Mouse (Mus musculus): ENCODE measurements around the gene Osbp. TPM values are rescaled to one million over a fixed set of nuclear protein-coding genes. Genes with fewer than 3 reads are reported as not detected.
"Not testable (repeated sequence)": the region's sequence is repeated elsewhere in the genome, so short reads cannot be mapped to it uniquely, and the experiment has no call there.

Osbp gene
- polyA plus RNA-seq, 1 experiment from 2014 or later, result 7.2 TPM

DNA sequence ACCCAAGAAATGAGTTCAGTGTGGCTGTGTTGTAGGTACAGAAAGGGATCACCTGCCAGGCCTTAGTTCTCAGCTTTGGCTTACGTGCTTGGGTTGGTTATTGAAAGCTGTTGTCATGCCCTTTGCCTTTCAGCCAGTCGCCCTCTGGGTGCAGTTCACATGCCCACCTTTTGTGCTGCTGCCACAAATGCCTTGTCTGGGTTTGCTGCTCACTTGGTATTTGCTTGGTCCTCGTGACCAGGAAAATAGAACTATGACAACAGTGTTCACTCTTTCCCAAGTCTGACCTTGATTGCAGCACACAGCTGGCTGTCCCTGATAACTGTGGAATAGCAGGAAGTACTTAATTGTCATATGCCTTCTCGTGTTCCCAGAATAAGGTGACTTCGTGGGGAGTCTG is 11.6 kb downstream of the Osbp start:
- no peaks in the 10 kb centered on the region for H3K4me1 ChIP-seq (ENCODE audit: control insufficient read depth, insufficient read depth, low read length)
- H3K9ac ChIP-seq (ENCODE audit: low read length), result no peak overlapping the region
- no peak for ATAC-seq
- H3K4me3 ChIP-seq (ENCODE audit: low read depth, low read length), result no peak overlapping the region
- H3K27me3 ChIP-seq (replicated peaks; ENCODE audit: control insufficient read depth, insufficient read depth, low read length), result no peaks in the 10 kb centered on the region
- H3K36me3 ChIP-seq (ENCODE audit: control insufficient read depth, insufficient read depth, low read length), result peaks cover 91% of the 10 kb centered on the region
- H3K27ac ChIP-seq (ENCODE audit: low read depth, low read length), result no peak overlapping the region
- no peak for DNase-seq (ENCODE audit: low spot score)
- no peak overlapping the region for H3K4me2 ChIP-seq (ENCODE audit: low read length)
- WGBS, result 88% methylated on average over 5 of the region's 5 CpGs
- H3K9me3 ChIP-seq (replicated peaks; ENCODE audit: control insufficient read depth, low read length), result no peaks in the 10 kb centered on the region

- H3K9ac ChIP-seq (ENCODE audit: low read length), result no peak overlapping the region
- ATAC-seq, result no peak
- no peak overlapping the region for H3K27ac ChIP-seq (ENCODE audit: low read depth, low read length)
- no peak for DNase-seq (ENCODE audit: low spot score)
- H3K9me3 ChIP-seq (replicated peaks; ENCODE audit: control insufficient read depth, low read length), result no peaks in the 10 kb centered on the region
- no peaks in the 10 kb centered on the region for H3K4me1 ChIP-seq (ENCODE audit: control insufficient read depth, insufficient read depth, low read length)
- no peaks in the 10 kb centered on the region for H3K27me3 ChIP-seq (replicated peaks; ENCODE audit: control insufficient read depth, insufficient read depth, low read length)
- H3K4me2 ChIP-seq (ENCODE audit: low read length), result no peak overlapping the region
- no peak overlapping the region for H3K4me3 ChIP-seq (ENCODE audit: low read depth, low read length)
- WGBS, result 94% methylated on average over 4 of the region's 4 CpGs
- peaks cover 90% of the 10 kb centered on the region for H3K36me3 ChIP-seq (ENCODE audit: control insufficient read depth, insufficient read depth, low read length)
Observed at GRCm38 (mm10) chr19:11980471-11980870, 14.7 kb downstream of the Osbp start.

DNA sequence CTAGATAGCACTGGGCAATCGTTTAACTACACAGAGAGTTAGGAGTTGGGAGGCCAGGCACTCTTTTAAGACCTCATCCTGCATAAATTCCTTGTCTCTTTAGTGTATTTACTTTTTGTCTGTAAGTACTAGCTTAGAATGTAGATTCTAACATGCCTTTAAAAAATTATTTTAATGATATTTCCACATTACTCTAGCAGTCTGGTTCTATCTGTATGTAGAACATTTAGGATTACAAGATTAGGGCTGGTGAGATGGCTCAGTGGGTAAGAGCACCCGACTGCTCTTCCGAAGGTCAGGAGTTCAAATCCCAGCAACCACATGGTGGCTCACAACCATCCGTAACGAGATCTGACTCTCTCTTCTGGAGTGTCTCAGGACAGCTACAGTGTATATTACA is 18.9 kb downstream of the Osbp start:
- not testable (repeated sequence) for H3K9me3 ChIP-seq (replicated peaks; ENCODE audit: control insufficient read depth, low read length); H3K9ac ChIP-seq (ENCODE audit: low read length); ATAC-seq; H3K27me3 ChIP-seq (replicated peaks; ENCODE audit: control insufficient read depth, insufficient read depth, low read length); DNase-seq (ENCODE audit: low spot score); H3K4me2 ChIP-seq (ENCODE audit: low read length); H3K4me3 ChIP-seq (ENCODE audit: low read depth, low read length); H3K4me1 ChIP-seq (ENCODE audit: control insufficient read depth, insufficient read depth, low read length); H3K27ac ChIP-seq (ENCODE audit: low read depth, low read length)
- H3K36me3 ChIP-seq (ENCODE audit: control insufficient read depth, insufficient read depth, low read length), result peaks cover 90% of the 10 kb centered on the region
- 88% methylated on average over 5 of the region's 5 CpGs for WGBS

- Histone ChIP-seq H3K9ac (ENCODE audit: low read length) (no peak overlapping the region), H3K4me2 (ENCODE audit: low read length) (no peak overlapping the region), H3K4me1 (ENCODE audit: control insufficient read depth, insufficient read depth, low read length) (no peaks in the 10 kb centered on the region), H3K27ac (ENCODE audit: low read depth, low read length) (no peak overlapping the region), H3K4me3 (ENCODE audit: low read depth, low read length) (no peak overlapping the region), H3K36me3 (ENCODE audit: control insufficient read depth, insufficient read depth, low read length) (peaks cover 91% of the 10 kb centered on the region), H3K27me3 (replicated peaks; ENCODE audit: control insufficient read depth, insufficient read depth, low read length) (no peaks in the 10 kb centered on the region), H3K9me3 (replicated peaks; ENCODE audit: control insufficient read depth, low read length) (no peaks in the 10 kb centered on the region)
- WGBS, result 95% methylated on average over 3 of the region's 3 CpGs
- DNase-seq (ENCODE audit: low spot score) (no peak), ATAC-seq (no peak)
Observed at GRCm38 (mm10) chr19:11987841-11988240, 22.1 kb downstream of the Osbp start.

DNA sequence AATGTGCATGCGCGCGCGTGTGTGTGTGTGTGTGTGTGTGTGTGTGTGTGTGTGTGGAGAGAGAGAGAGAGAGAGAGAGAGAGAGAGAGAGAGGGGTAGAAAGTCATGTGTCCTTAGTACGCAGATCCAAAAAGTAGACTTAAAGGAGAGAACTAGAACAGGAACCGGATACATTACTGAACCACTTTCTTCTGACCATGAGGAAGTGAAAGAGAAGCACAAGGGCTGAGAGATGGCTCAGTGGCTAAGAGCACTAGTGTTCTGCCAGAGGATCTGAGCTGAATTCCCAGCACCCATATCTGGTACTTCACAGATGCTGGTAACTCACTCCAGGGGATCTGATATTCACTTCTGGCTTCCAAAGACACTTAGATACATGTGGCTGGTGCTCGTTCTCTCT is 23.6 kb downstream of the Osbp start:
- Histone ChIP-seq H3K9me3 (replicated peaks; ENCODE audit: control insufficient read depth, low read length) (no peaks in the 10 kb centered on the region), H3K4me2 (ENCODE audit: low read length) (no peak overlapping the region)

GRCm38 (mm10) chr19:11992034-11992433 is 26.3 kb downstream of the Osbp start:
- ATAC-seq (no peak), DNase-seq (ENCODE audit: low spot score) (no peak)
- no peak overlapping the region for H3K9ac ChIP-seq (ENCODE audit: low read length)
- WGBS, result 92% methylated on average over 9 of the region's 9 CpGs
- H3K4me2 ChIP-seq (ENCODE audit: low read length), result no peak overlapping the region
- H3K4me1 ChIP-seq (ENCODE audit: control insufficient read depth, insufficient read depth, low read length), result no peaks in the 10 kb centered on the region
- no peaks in the 10 kb centered on the region for H3K27me3 ChIP-seq (replicated peaks; ENCODE audit: control insufficient read depth, insufficient read depth, low read length)
- no peaks in the 10 kb centered on the region for H3K9me3 ChIP-seq (replicated peaks; ENCODE audit: control insufficient read depth, low read length)
- H3K27ac ChIP-seq (ENCODE audit: low read depth, low read length), result no peak overlapping the region
- no peak overlapping the region for H3K4me3 ChIP-seq (ENCODE audit: low read depth, low read length)
- H3K36me3 ChIP-seq (ENCODE audit: control insufficient read depth, insufficient read depth, low read length), result peaks cover 80% of the 10 kb centered on the region

More for the DNA sequence above, 23.6 kb downstream of the Osbp start:
- ATAC-seq, result no peak
- H3K4me3 ChIP-seq (ENCODE audit: low read depth, low read length), result no peak overlapping the region
- H3K36me3 ChIP-seq (ENCODE audit: control insufficient read depth, insufficient read depth, low read length), result peaks cover 89% of the 10 kb centered on the region
- 95% methylated on average over 7 of the region's 7 CpGs for WGBS
- DNase-seq (ENCODE audit: low spot score), result no peak
- no peaks in the 10 kb centered on the region for H3K27me3 ChIP-seq (replicated peaks; ENCODE audit: control insufficient read depth, insufficient read depth, low read length)
- no peak overlapping the region for H3K27ac ChIP-seq (ENCODE audit: low read depth, low read length)
- no peaks in the 10 kb centered on the region for H3K4me1 ChIP-seq (ENCODE audit: control insufficient read depth, insufficient read depth, low read length)
- H3K9ac ChIP-seq (ENCODE audit: low read length), result no peak overlapping the region

GRCm38 (mm10) chr19:11992441-11993029 is 26.8 kb downstream of the Osbp start:
- ATAC-seq (no peak), DNase-seq (ENCODE audit: low spot score) (no peak)
- Histone ChIP-seq H3K4me1 (ENCODE audit: control insufficient read depth, insufficient read depth, low read length) (no peaks in the 10 kb centered on the region), H3K4me3 (ENCODE audit: low read depth, low read length) (no peak overlapping the region), H3K9ac (ENCODE audit: low read length) (no peak overlapping the region), H3K9me3 (replicated peaks; ENCODE audit: control insufficient read depth, low read length) (no peaks in the 10 kb centered on the region), H3K36me3 (ENCODE audit: control insufficient read depth, insufficient read depth, low read length) (peaks cover 75% of the 10 kb centered on the region), H3K27ac (ENCODE audit: low read depth, low read length) (no peak overlapping the region), H3K4me2 (ENCODE audit: low read length) (no peak overlapping the region), H3K27me3 (replicated peaks; ENCODE audit: control insufficient read depth, insufficient read depth, low read length) (no peaks in the 10 kb centered on the region)
- 93% methylated on average over 10 of the region's 10 CpGs for WGBS

- 92% methylated on average over 6 of the region's 6 CpGs for WGBS
- H3K36me3 ChIP-seq (ENCODE audit: control insufficient read depth, insufficient read depth, low read length), result peaks cover 54% of the 10 kb centered on the region
Observed at GRCm38 (mm10) chr19:11994703-11995431, 29.1 kb downstream of the Osbp start.

GRCm38 (mm10) chr19:11995722-11996448 is 30.1 kb downstream of the Osbp start:
- H3K9me3 ChIP-seq (replicated peaks; ENCODE audit: control insufficient read depth, low read length), result no peaks in the 10 kb centered on the region
- WGBS, result 75% methylated on average over 2 of the region's 2 CpGs
- no peak for ATAC-seq

More at GRCm38 (mm10) chr19:11994703-11995431, 29.1 kb downstream of the Osbp start:
- DNase-seq (ENCODE audit: low spot score) (no peak), ATAC-seq (no peak)
- no peaks in the 10 kb centered on the region for H3K4me1 ChIP-seq (ENCODE audit: control insufficient read depth, insufficient read depth, low read length)
- H3K9ac ChIP-seq (ENCODE audit: low read length), result no peak overlapping the region
- H3K9me3 ChIP-seq (replicated peaks; ENCODE audit: control insufficient read depth, low read length), result no peaks in the 10 kb centered on the region
- H3K4me3 ChIP-seq (ENCODE audit: low read depth, low read length), result no peak overlapping the region
- H3K4me2 ChIP-seq (ENCODE audit: low read length), result no peak overlapping the region
- no peaks in the 10 kb centered on the region for H3K27me3 ChIP-seq (replicated peaks; ENCODE audit: control insufficient read depth, insufficient read depth, low read length)
- H3K27ac ChIP-seq (ENCODE audit: low read depth, low read length), result no peak overlapping the region

More at GRCm38 (mm10) chr19:11995722-11996448, 30.1 kb downstream of the Osbp start:
- no peaks in the 10 kb centered on the region for H3K4me1 ChIP-seq (ENCODE audit: control insufficient read depth, insufficient read depth, low read length)
- H3K9ac ChIP-seq (ENCODE audit: low read length), result no peak overlapping the region
- DNase-seq (ENCODE audit: low spot score), result no peak
- no peak overlapping the region for H3K4me2 ChIP-seq (ENCODE audit: low read length)
- H3K36me3 ChIP-seq (ENCODE audit: control insufficient read depth, insufficient read depth, low read length), result peaks cover 44% of the 10 kb centered on the region
- no peak overlapping the region for H3K4me3 ChIP-seq (ENCODE audit: low read depth, low read length)
- no peak overlapping the region for H3K27ac ChIP-seq (ENCODE audit: low read depth, low read length)
- no peaks in the 10 kb centered on the region for H3K27me3 ChIP-seq (replicated peaks; ENCODE audit: control insufficient read depth, insufficient read depth, low read length)

Measured in forebrain, embryonic 14.5 days (tissue).